Mouse (Mus musculus) stomach, embryonic 14.5 days (tissue): ENCODE measurements around the gene Rabgap1l. TPM values are rescaled to one million over a fixed set of nuclear protein-coding genes. Genes with fewer than 3 reads are reported as not detected.

Source experiments
- ATAC-seq: fragments of 200-750 bp; cut with Nextera tagmentation; 2 replicates; pipeline ENCODE4 v1.8.0; 2017; ENCODE audit warnings: low read depth, moderate TSS enrichment; ENCODE audit not compliant: insufficient number of reproducible peaks, insufficient read depth, low FRiP score
- H3K27ac ChIP-seq: fragments of 300-500 bp; sonication (generic); 2 replicates; pipeline ENCODE4 v1.5.1; 2014; ENCODE audit warnings: mild to moderate bottlenecking, low read length, moderate library complexity, mixed read lengths
- H3K27me3 ChIP-seq: fragments of 300-500 bp; sonication (generic); 2 replicates; pipeline ENCODE4 v1.6.1; 2014; ENCODE audit warnings: low read length, control low read depth, mixed read lengths; ENCODE audit not compliant: control insufficient read depth, insufficient read depth
- H3K36me3 ChIP-seq: fragments of 300-500 bp; sonication (generic); 2 replicates; pipeline ENCODE4 v1.6.1; 2014; ENCODE audit warnings: mild to moderate bottlenecking, control low read depth, low read length, moderate library complexity, mixed read lengths; ENCODE audit not compliant: control insufficient read depth, insufficient read depth
- H3K4me1 ChIP-seq: fragments of 300-500 bp; sonication (generic); 2 replicates; pipeline ENCODE4 v1.6.1; 2014; ENCODE audit warnings: low read length, control low read depth, mixed read lengths; ENCODE audit not compliant: control insufficient read depth, insufficient read depth
- H3K4me2 ChIP-seq: fragments of 300-500 bp; sonication (generic); replicated peaks from 2 replicates; pipeline ENCODE4 v1.6.1; 2014; ENCODE audit warnings: low read depth, low read length, control low read depth
- H3K4me3 ChIP-seq: fragments of 300-500 bp; sonication (generic); 2 replicates; pipeline ENCODE4 v1.5.1; 2014; ENCODE audit warnings: low read depth, low read length, control low read depth
- H3K9ac ChIP-seq: fragments of 300-500 bp; sonication (generic); replicated peaks from 2 replicates; pipeline ENCODE4 v1.6.1; 2014; ENCODE audit warnings: low read depth, mild to moderate bottlenecking, control low read depth, low read length, moderate library complexity, mixed read lengths
- H3K9me3 ChIP-seq: fragments of 300-500 bp; sonication (generic); 2 replicates; pipeline ENCODE4 v1.6.1; 2016; ENCODE audit warnings: low read depth, low read length, control low read depth; ENCODE audit not compliant: control insufficient read depth
- WGBS: fragments of 180-500 bp; shearing (Covaris S2); extraction: QIAGEN DNeasy Blood & Tissue Kit; methylation state at CpG from one replicate; pipeline ENCODE4 v1.1.7; 2014; 5-methylcytosine and 5-hydroxymethylcytosine counted together
- polyA plus RNA-seq: library from polyadenylated mRNA; unstranded; fragments of >200 nt; fragmentation: Nextera tagmentation; extraction: Ambion mirVana; gene quantifications from 2 replicates; pipeline ENCODE4 v1.2.1, GENCODE M21; 2014

Gene Rabgap1l
- polyA plus RNA-seq, 1 experiment from 2014 or later: 26.7 TPM

- no peak overlapping the region for H3K27ac ChIP-seq
- no peaks in the 10 kb centered on the region for H3K27me3 ChIP-seq
- ATAC-seq: no peak
- no peaks in the 10 kb centered on the region for H3K4me1 ChIP-seq
- H3K4me2 ChIP-seq: no peak overlapping the region
- H3K9me3 ChIP-seq: no peaks in the 10 kb centered on the region
- H3K36me3 ChIP-seq: no peaks in the 10 kb centered on the region
- H3K9ac ChIP-seq: no peak overlapping the region
- H3K4me3 ChIP-seq: no peak overlapping the region
- WGBS: 75% methylated on average over 1 of the region's 1 CpGs
Measured at GRCm38 (mm10) chr1:160320690-160321089, 472.3 kb downstream of the Rabgap1l start.

- no peak for ATAC-seq
- 66% methylated on average over 8 of the region's 8 CpGs for WGBS
- no peak overlapping the region for H3K9ac ChIP-seq
- no peak overlapping the region for H3K4me3 ChIP-seq
- H3K4me2 ChIP-seq: no peak overlapping the region
- H3K4me1 ChIP-seq: no peaks in the 10 kb centered on the region
- H3K9me3 ChIP-seq: no peaks in the 10 kb centered on the region
- no peak overlapping the region for H3K27ac ChIP-seq
- H3K27me3 ChIP-seq: no peaks in the 10 kb centered on the region
- no peaks in the 10 kb centered on the region for H3K36me3 ChIP-seq
Measured at GRCm38 (mm10) chr1:160318057-160318725, 474.8 kb downstream of the Rabgap1l start.

- Histone ChIP-seq H3K4me2 (no peak overlapping the region), H3K9ac (no peak overlapping the region), H3K9me3 (no peaks in the 10 kb centered on the region), H3K27ac (no peak overlapping the region), H3K27me3 (no peaks in the 10 kb centered on the region), H3K4me1 (no peaks in the 10 kb centered on the region; the same call in 1 of the 2 replicates), H3K36me3 (no peaks in the 10 kb centered on the region), H3K4me3 (no peak overlapping the region)
- WGBS: 91% methylated on average over 2 of the region's 2 CpGs
- no peak for ATAC-seq
Measured at GRCm38 (mm10) chr1:160316239-160316638, 476.8 kb downstream of the Rabgap1l start.

- no peak for ATAC-seq
Measured at GRCm38 (mm10) chr1:160312658-160313057, 480.4 kb downstream of the Rabgap1l start.

GRCm38 (mm10) chr1:160311861-160312260 lies 481.1 kb downstream of the Rabgap1l start:
- Histone ChIP-seq H3K4me1 (peaks cover 11% of the 10 kb centered on the region), H3K9ac (no peak overlapping the region), H3K27ac (peak overlapping the region; percentile 45; the same call in 1 of the 2 replicates), H3K4me3 (no peak overlapping the region), H3K9me3 (no peaks in the 10 kb centered on the region), H3K4me2 (no peak overlapping the region), H3K36me3 (no peaks in the 10 kb centered on the region), H3K27me3 (no peaks in the 10 kb centered on the region)
- no peak for ATAC-seq
- WGBS: 33% methylated on average over 2 of the region's 2 CpGs

More at GRCm38 (mm10) chr1:160312658-160313057, 480.4 kb downstream of the Rabgap1l start:
- H3K9ac ChIP-seq: no peak overlapping the region
- no peak overlapping the region for H3K4me2 ChIP-seq
- H3K9me3 ChIP-seq: no peaks in the 10 kb centered on the region
- 83% methylated on average over 4 of the region's 4 CpGs for WGBS
- H3K27me3 ChIP-seq: no peaks in the 10 kb centered on the region
- peaks cover 5% of the 10 kb centered on the region; the same call in 1 of the 2 replicates for H3K4me1 ChIP-seq
- no peaks in the 10 kb centered on the region for H3K36me3 ChIP-seq
- no peak overlapping the region for H3K4me3 ChIP-seq
- H3K27ac ChIP-seq: no peak overlapping the region; the same call in 1 of the 2 replicates

- no peak overlapping the region for H3K4me3 ChIP-seq
- no peaks in the 10 kb centered on the region for H3K9me3 ChIP-seq
- H3K27me3 ChIP-seq: no peaks in the 10 kb centered on the region
- no peak overlapping the region for H3K27ac ChIP-seq
- no peak for ATAC-seq
- H3K9ac ChIP-seq: no peak overlapping the region
- H3K4me1 ChIP-seq: peaks cover 12% of the 10 kb centered on the region
- H3K36me3 ChIP-seq: no peaks in the 10 kb centered on the region
- 45% methylated on average over 5 of the region's 5 CpGs for WGBS
- no peak overlapping the region for H3K4me2 ChIP-seq
Measured at GRCm38 (mm10) chr1:160309951-160310350, 483.1 kb downstream of the Rabgap1l start.

- peak overlapping the region; percentile 5; the same call in 1 of the 2 replicates for H3K4me3 ChIP-seq
- H3K4me1 ChIP-seq: peaks cover 12% of the 10 kb centered on the region
- H3K27ac ChIP-seq: no peak overlapping the region; the same call in 1 of the 2 replicates
- no peaks in the 10 kb centered on the region for H3K9me3 ChIP-seq
- H3K36me3 ChIP-seq: no peaks in the 10 kb centered on the region
- H3K9ac ChIP-seq: no peak overlapping the region
- H3K27me3 ChIP-seq: no peaks in the 10 kb centered on the region
- ATAC-seq: peak; percentile 54; the same call in 1 of the 2 replicates
- WGBS: 15% methylated on average over 7 of the region's 7 CpGs
- peak overlapping the region; percentile 24; the same call in 1 of the 2 replicates for H3K4me2 ChIP-seq
Measured at GRCm38 (mm10) chr1:160308996-160309395, 484.0 kb downstream of the Rabgap1l start.

- Histone ChIP-seq H3K4me1 (peaks cover 12% of the 10 kb centered on the region), H3K9ac (no peak overlapping the region)
- WGBS: 39% methylated on average over 7 of the region's 7 CpGs
Measured at GRCm38 (mm10) chr1:160308498-160308897, 484.5 kb downstream of the Rabgap1l start.

More at GRCm38 (mm10) chr1:160308498-160308897, 484.5 kb downstream of the Rabgap1l start:
- Histone ChIP-seq H3K9me3 (no peaks in the 10 kb centered on the region), H3K4me3 (peak overlapping the region; percentile 5; the same call in 1 of the 2 replicates), H3K27ac (no peak overlapping the region), H3K36me3 (no peaks in the 10 kb centered on the region), H3K27me3 (no peaks in the 10 kb centered on the region), H3K4me2 (peak overlapping the region; percentile 24; the same call in 1 of the 2 replicates)
- no peak for ATAC-seq
